Mouse (Mus musculus) monocyte, adult 2 months (primary cell): ENCODE results near the gene Arhgef2.
"Not testable (repeated sequence)": the region's sequence is repeated elsewhere in the genome, so short reads cannot be mapped to it uniquely, and the experiment has no call there.

Experiments used
- DNase-seq, 2 experiments: peaks; one replicate each; pipeline ENCODE4 v3.0.0; 2022; ENCODE audit warnings: low spot score in 2 of 2, low read depth in 1 of 2

The Arhgef2 gene

DNA sequence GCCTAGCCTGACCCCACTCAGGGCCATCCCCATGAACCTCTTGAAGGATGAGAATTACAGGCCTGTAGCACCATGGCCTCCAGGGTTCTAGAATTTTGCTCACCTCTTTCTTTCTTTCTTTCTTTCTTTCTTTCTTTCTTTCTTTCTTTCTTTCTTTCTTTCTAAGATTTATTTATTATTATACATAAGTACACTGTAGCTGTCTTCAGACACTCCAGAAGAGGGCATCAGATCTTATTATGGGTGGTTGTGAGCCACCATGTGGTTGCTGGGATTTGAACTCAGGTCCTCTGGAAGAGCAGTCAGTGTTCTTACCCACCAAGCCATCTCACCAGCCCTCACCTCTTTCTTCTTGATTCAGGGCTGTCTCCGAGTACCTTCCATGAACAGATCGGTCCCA is at the start of gene Arhgef2:
Arhgef2 (plus strand) TSS at position 301 of the 400 bp plus-strand sequence.
- DNase-seq: not testable (repeated sequence)

DNA sequence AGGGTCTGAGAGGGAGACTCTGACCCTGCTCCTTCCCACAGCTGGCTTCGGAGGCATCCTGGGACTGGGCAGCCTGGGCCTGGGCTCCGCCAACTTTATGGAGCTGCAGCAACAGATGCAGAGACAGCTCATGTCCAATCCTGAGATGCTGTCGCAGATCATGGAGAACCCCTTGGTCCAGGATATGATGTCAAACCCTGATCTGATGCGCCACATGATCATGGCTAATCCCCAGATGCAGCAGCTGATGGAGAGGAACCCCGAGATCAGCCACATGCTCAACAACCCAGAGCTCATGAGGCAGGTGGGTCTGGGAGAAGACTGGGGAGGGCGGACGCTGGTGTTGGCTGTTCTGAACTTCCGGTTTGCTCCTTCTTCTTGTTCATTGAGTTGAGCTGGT is 49.1 kb upstream of the Arhgef2 start:
- DNase-seq: no peak

DNA sequence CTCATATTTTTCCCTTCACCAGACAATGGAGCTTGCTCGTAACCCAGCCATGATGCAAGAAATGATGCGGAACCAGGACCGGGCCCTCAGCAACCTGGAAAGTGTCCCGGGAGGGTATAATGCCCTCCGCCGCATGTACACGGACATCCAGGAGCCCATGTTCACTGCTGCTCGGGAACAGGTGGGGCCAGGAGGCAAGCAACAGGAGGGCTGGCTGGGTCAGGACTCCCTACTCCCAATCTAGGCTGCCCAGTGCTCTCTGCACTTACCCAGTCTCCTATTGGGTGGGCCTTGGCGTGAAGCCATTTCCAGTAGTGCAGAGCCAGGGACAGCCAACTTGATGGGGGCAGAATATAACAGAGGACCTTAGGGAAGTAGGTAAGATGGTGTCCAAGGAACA is 46.2 kb upstream of the Arhgef2 start:
- DNase-seq: no peak

DNA sequence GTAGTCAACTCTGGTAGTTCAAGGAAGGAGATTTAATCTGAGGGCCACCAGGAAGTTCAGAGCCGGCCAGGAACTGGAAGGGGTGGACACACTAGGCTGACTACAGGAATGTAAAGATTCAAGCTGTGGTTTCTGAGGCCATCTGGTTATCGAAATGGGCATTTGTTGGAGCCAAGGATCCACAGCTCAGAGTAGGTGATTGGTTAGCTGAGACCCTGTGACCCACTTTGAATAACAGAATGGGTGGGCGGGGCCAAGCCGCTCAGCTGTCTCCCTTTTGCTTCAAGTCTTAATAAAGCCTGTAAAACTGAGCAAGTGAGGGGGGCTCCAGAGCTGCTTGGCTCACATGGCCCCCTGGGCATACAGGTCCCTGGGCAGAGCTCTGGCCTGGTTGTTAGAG is 43.8 kb upstream of the Arhgef2 start:
- no peak for DNase-seq

DNA sequence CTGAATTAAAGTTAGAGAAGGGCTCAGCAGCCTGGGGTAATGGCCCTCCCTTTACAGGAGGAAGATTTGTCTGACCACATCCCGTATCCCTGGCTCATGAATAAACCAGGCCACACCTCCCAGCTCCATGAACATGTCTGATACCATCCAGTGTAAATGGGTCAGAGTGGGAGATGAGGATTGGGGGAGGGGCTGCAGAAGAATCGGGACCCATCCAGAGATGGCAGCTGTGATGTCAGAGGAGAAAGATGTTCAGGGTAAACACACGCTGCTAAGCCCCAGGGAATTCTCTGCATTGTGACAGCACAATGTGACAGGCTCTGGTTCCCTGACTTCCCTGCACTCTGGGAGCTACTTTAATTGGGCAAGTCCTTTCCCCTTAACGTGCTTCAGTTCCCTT is 42.3 kb upstream of the Arhgef2 start:
- no peak for DNase-seq

DNA sequence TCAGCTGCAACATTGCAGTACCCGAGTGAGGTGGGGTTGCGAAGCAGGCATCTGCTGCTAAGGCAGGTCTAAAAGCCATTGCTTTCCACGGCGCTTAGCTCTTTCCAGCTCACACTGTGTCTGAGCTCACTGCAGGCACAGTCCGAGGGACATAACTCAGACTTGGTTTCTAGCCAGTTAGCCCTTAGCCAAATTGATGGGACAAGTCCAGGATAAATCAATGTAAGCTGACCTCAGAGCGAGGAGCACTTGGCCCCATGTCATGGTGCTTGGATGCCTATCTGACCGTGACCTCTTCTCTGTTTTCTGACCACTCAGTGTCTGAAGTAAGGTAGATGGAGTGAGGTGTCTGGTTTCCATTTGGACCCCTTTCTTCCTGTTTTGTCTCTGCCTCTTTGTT is 41.8 kb upstream of the Arhgef2 start:
- DNase-seq: no peak

DNA sequence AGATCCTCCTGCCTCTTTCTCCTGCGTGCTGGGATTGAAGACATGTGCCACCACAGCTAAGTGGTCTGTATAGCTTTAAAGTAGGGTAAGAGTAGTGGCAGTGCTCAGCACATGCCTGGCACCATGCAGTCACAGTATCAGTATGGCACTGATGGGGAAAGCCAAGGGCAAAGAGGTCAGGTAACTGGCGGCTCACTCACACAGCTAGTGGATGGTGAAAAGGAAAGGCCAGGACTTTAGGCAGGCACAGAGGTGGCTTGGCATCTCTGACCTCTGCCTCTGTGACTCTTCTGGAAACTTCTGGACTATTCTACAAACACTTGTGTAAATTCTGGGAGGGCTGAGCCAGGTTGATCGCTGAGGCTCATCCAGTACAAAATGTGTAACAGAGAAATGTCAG is 39.6 kb upstream of the Arhgef2 start:
- DNase-seq: no peak

DNA sequence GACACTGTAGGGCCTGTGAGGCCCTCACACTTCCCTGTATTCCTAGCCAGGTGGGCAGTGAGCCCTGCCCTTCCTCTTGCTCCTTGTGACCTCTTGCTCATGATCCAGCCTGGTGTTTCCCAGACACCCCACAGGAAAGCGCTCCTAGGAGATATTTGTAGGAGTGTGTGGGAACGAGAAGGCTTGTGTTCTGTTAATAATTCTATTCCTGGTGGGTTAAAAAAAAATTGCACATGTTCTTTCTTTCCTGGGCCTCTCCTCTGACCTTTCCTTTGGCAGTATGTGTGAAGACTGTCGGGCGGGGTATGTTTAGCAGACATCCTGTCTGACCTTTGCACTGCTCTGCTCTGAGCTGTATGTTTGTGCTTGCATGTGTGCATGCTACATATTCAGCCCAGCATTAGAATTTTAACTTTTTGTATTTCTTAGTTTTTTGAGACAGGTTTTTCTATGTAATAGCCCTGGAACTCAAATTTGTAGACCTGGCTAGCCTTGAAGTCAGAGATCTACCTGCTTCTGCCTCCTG is 39.2 kb upstream of the Arhgef2 start:
- DNase-seq: no peak

DNA sequence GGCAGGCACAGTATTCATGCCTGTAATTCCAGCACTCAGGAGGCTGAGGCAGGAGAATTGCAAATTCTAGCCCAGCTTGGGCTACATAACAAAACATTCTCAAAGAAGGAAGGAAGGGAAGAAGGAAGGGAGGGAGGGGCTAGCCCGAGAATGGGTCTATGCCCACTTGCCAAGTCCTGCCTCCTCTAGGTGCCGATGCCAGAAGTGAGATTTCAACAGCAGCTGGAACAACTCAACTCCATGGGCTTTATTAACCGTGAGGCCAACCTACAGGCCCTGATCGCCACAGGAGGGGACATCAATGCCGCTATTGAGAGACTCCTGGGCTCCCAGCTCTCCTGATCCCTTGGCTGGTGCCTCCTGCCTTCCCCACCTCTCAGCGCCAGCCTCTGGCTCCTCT is 37.9 kb upstream of the Arhgef2 start:
- no peak for DNase-seq

DNA sequence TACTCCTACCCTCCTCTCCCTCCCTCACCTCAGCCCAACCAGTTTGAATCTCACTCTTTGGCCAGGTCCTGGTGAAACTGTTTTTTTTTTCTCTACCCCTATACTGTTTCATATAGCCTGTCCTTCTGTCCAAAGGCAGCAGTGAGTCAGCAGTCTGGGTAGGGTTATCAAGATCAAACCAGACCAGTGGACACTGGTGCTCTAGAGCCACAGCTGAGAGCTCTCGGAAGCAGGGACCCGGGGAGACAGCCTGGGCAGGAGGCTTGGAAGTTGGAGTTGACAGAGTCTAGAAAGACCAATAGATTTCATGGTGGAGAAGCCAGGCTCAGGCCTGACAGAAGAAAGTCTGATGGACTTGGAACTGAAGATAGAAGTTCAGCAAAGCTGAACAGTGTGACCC is 37.2 kb upstream of the Arhgef2 start:
- DNase-seq: no peak

DNA sequence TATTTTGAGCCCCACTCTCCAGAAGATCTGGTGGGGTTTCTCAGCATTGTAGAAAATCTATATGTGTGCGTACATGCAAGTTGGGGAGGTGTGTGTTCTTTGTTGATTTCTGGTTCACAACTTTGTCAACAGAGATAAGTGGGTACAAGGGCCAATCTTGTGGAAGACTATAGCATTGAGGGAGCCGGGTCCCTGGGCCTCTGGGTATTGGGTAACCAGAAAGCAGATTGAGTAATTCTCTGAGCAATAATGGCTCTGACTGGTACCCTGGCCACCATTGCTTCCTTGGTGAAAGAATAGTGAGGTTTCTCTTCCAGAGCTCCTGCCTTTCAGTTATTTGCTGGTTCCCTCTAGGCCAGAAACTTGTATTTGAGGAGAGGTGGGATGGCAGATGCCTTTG is 36.7 kb upstream of the Arhgef2 start:
- DNase-seq: no peak

DNA sequence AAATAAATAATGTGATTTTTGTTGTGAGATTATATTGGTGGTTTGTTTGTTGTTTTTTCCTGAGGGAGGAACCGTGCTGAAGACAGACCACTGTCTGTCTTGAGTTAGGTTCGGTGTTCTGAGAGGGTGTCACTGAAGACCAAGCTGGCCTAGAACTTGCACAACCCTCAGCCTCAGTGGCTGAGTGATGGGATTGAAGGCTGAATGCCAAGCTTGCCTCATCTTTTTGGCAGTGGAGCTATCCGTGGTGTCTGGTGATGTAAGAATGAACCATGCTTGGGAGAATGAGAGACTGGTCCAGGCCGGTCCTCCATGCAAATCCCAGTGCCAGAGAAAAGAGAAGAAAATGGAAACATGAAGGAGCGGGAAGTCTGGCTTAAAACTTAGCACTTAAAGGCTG is 36.1 kb upstream of the Arhgef2 start:
- no peak for DNase-seq

DNA sequence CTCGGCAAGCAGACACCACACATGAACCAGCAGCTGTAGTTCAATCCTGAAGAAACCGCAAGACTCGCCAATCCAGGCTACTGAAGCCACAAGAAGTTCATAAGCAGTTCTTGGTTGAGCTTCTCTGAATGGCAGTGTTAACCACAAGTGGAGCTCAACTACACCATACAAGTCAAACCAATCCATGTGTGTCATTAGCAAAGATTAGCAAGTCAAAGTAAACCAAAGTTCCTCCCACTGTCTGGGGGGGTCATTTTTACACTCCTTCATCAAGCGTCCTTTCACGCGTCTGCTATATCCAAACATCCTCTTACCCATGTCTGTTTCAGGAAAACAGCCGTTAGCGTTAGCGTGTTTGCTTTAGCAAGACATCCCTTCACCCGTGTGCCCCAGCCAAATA is 35.4 kb upstream of the Arhgef2 start:
- DNase-seq: no peak

DNA sequence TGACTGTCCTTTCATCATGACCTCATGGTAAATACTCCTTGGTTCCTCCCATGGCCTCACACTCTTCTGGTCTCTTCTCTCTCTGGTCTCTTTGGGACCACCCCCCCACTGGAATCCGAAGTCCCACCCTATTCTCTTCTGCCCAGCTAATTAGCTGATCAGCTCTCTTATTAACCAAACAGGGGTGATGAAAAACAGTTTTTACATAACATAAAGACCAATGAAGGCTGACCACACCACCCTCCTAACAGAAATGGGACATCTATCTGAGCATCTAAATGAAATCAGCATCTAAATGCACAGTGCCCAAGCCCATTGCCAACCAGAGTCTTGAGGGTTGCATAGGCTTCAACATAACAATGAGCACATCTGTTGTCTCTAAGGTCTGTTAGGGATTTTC is 33.9 kb upstream of the Arhgef2 start:
- DNase-seq: no peak

DNA sequence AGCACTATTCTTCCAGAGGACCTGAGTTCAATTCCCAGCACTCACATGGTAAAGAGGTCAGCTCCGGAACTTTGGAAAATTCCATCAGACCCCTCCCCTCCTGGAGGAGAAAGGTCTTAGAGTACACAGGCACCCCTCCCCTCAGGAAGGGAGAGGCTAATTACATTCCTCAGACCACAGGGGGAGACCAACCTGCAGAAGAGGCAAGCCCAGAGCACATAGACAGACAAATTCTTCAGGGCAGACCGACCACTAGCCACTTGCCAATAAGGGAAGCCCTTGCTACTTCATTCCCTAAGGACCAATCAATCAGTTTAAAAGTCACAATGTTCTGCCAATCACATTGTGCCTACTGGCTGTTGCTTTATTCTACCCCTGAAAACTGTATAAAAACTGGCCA is 32.9 kb upstream of the Arhgef2 start:
- no peak for DNase-seq

DNA sequence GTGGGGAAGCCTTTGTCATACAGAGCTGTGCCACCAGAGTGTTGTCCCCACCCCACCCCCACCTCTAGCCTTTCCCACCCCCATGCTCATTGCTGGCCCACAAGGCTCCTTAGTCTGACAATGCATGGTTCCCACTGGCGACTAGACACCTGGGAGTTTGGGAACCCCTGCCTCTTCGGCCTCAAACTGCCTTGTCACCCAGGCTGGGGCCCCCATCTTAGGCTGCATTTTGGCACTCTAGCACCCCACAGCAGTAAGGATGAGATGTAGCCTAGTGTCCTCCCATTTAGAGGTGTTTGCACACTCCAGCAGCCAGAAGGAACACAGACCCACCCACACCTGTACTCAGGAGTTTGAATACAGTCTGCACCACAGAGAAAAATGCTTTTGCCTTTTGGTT is 32.0 kb upstream of the Arhgef2 start:
- DNase-seq: no peak

DNA sequence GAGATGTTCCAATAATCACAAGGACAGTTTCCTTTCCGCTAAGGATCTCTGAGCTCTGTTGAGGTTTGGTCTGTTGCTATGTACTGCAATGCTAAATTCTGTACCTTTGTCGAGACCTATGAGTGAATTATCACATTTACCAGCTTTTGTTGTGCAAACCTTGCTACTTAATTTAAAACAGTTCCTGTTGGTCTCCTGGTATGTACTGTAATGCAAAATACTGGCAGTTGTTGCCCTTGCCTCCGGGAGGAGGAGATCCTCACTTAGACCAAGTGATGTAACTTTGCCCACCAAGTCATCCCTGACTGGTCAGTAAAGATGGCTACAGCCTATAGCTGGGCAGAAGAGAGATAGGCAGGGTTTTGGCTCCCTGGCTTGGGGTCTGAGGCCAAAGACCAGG is 30.2 kb upstream of the Arhgef2 start, which contains the start of gene Ssr2:
Ssr2 (plus strand) TSS at position 337 of the 400 bp plus-strand sequence.
- no peak for DNase-seq

DNA sequence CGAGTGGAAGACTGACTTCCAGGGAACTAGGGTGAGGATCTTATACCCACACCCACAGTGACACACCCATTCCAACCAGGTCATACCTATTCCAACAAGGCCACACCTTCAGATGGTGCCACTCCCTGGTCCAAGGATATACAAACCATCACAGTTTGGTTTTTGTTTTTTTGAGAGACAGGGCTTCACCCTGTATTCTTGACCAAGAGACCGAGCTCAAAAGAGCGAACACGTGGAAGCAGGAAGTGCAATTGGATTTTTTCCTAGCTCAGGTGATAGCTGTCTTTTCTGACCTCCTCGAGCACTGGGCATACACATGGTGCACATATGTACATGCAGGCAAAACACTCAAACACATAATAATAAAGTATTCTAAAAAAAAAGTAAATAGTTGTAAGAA is 27.9 kb upstream of the Arhgef2 start:
- DNase-seq: not testable (repeated sequence)

DNA sequence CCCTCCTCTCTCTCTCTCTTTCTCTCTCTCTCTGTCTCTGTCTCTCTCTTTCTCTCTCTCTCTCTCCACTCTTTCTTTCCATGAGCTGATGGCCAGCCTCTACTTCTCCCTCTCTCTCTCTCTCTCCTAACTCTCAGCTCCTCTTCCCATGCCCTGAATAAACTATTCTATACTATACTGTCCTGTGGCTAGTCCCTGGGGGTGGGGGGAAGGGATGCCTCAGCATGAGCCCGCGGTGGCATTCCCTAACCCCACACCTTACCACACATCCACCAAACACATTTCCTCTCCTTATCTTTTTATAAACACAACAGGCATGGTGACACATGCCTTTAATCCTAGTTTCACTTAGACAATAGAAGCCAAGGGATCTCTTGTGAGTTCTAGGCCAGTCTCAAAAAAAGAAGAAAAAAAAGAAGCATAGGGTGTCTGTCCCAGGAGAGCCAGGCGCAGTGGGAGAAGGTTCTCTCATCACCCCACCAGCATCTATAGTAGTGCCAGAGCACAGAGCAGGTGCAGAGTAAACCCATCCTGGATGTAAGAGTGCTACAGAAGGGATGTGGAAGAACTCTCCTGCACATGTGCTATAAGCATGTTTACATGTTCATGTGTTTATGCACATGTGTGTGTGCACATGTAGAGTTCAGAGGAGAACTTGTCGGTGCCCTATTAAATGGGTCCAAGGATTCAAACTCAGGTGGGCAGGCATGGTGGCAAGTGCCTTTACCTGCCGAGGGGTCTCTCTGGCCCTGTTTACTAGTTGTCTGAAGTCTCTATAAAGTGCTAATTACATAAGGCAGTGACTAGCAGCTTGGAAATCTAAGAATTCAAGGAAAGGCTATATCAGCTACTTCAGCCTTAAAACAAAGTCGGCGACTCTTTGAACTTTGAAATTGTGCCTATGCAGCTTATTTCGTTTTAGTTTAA is 27.0 kb upstream of the Arhgef2 start:
- DNase-seq: no peak

DNA sequence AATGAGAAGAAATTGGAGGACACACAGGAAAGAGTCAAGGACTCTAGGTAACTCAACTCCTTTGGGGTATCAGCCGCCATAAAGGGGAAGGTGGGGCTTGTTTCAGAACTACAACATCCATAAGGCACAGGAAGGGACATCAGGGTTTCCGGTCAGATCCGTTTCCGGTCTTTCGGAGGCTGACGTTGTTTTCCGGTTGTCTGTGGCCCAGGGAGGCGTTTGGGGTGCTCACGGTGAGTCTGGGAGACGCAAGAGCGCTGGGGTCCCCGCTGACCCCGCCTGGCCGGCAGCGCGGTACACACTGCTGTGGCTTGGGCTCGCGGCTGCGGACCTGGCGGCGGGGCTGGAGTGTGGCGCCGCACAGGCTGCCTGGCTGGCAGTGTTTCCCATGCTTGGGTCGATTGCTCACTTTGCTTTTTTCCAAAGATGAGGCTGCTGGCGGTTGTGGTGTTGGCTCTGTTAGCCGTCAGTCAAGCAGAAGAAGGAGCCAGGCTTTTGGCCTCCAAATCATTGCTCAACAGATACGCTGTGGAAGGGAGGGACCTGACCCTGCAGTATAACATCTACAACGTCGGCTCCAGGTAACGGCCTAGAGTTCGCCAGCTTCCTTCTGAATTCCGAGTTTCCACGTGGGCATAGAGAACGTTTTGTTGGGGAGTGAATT is 26.2 kb upstream of the Arhgef2 start:
- DNase-seq: peak in 1 of 2 experiments; percentile 37

DNA sequence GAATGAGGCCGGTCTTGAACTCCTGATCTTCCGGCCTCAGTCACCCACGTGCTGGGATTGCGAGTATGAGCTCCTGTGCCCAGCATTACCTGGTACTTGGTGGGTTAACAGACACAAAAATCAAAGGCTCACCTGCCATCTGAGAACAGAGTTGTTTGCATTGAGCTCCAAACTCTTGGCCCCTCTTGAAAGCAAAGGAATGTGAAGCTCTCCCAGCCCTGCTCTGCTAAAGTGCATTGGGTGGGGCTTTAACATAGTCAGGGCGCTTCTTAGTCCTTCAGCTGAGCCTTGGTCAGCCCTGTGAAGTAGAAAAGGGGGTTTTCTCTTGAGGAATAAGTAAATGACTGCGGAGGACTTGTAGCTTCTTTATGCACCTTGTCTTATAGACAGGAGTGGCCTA is 20.0 kb upstream of the Arhgef2 start:
- DNase-seq: no peak

DNA sequence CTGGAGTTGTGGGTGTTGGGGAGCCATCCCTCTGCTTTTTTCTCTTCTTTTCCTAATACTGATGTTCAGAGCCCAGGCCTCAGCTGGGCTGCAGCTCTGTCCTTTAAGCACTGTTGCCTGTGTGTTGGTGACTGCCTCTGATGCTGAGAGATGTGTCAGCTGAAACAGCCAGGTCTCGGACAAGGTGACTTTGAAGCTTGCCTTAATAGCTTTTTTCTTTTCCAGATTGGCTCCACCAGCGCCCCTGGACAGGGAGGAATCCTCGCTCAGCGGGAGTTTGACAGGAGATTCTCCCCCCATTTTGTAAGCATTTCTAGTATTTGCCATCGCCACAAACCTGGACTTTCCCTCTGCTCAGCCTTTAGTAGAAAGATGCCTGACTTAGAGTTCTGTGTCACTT is 19.1 kb upstream of the Arhgef2 start:
- no peak for DNase-seq
